Mouse (Mus musculus): Measurements from ENCODE around the gene Fam214b.

Fam214b gene

GRCm38 (mm10) chr4:43010161-43011038 lies 35.6 kb downstream of the Fam214b start, which contains the start of gene Fancg:
Fancg (minus strand) TSS chr4:43010506.
- DNase-seq (ENCODE audit: low spot score): peak; percentile 86

- DNase-seq (ENCODE audit: low spot score): no peak
Observed at GRCm38 (mm10) chr4:43005765-43006164, 40.3 kb downstream of the Fam214b start.

- DNase-seq (ENCODE audit: low spot score): no peak
Observed at GRCm38 (mm10) chr4:43004951-43005350, 41.1 kb downstream of the Fam214b start.

GRCm38 (mm10) chr4:43002756-43003439 lies 43.1 kb downstream of the Fam214b start:
- DNase-seq (ENCODE audit: low spot score): no peak

GRCm38 (mm10) chr4:43001272-43001671 lies 44.7 kb downstream of the Fam214b start:
- no peak for DNase-seq (ENCODE audit: low spot score)

- peak; percentile 100 for DNase-seq (ENCODE audit: low spot score)
Observed at GRCm38 (mm10) chr4:43000141-43000986, 45.7 kb downstream of the Fam214b start, which contains the start of gene Vcp. Vcp (minus strand) TSS chr4:43000507.

- peak; percentile 87 for DNase-seq (ENCODE audit: low spot score)
Observed at GRCm38 (mm10) chr4:42999451-43000140, 46.4 kb downstream of the Fam214b start.

- DNase-seq (ENCODE audit: low spot score): no peak
Observed at GRCm38 (mm10) chr4:42998022-42998421, 48.0 kb downstream of the Fam214b start.

- no peak for DNase-seq (ENCODE audit: low spot score)
Observed at GRCm38 (mm10) chr4:42988296-42988695, 57.7 kb downstream of the Fam214b start.
